Mouse (Mus musculus): ENCODE measurements around the gene Zfp652. TPM values are rescaled to one million over a fixed set of nuclear protein-coding genes. Genes with fewer than 3 reads are reported as not detected.
"Not testable (repeated sequence)": the region's sequence is repeated elsewhere in the genome, so short reads cannot be mapped to it uniquely, and the experiment has no call there.

Zfp652 gene
- polyA plus RNA-seq, 1 experiment from 2014 or later = 28.2 TPM

DNA sequence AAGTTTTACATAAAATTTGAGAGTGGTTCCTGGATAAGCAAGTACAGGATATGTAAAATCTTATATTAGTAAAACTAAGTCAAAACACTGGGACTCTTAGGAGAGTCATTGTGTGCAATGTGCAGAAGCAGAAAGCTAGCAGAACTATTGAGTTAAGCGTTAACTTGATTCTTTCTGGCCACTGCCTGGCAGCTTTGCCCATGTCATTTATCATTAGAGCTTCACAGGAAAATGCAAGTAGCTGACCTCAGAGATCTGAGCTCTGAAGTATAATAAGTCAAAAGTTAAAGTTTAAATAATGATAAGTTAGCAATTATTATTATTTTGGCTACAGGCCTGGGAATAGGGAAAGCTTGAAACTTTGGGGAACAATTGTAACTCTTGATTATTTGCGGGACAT lies 167.4 kb downstream of the Zfp652 start:
- 81% methylated on average over 2 of the region's 2 CpGs for WGBS
- H3K9me3 ChIP-seq; H3K4me3 ChIP-seq; H3K4me2 ChIP-seq (replicated peaks); H3K36me3 ChIP-seq; ATAC-seq (ENCODE audit: low FRiP score, low read depth); H3K9ac ChIP-seq (replicated peaks); H3K27ac ChIP-seq (replicated peaks); H3K27me3 ChIP-seq; H3K4me1 ChIP-seq: not testable (repeated sequence)

Other genes with a start within 250 kb of the Zfp652 start
- gene Nxph3, start 198.1 kb upstream of the Zfp652 start, polyA plus RNA-seq (2016; fragmentation: Nextera tagmentation; extraction: Ambion mirVana) = 0.68 and 0.77 TPM in 2 replicates
- 21.7 and 24.0 TPM in 2 replicates for gene Ngfr, start 124.9 kb upstream of the Zfp652 start, polyA plus RNA-seq (2016; fragmentation: Nextera tagmentation; extraction: Ambion mirVana)
- 175 and 176 TPM in 2 replicates for gene Phb, start 45.7 kb upstream of the Zfp652 start, polyA plus RNA-seq (2016; fragmentation: Nextera tagmentation; extraction: Ambion mirVana)
- gene B130006D01Rik, start 10.9 kb downstream of the Zfp652 start, polyA plus RNA-seq (2016; fragmentation: Nextera tagmentation; extraction: Ambion mirVana) = 1.2 and 1.6 TPM in 2 replicates
- gene Phospho1, start 111.8 kb downstream of the Zfp652 start, polyA plus RNA-seq (2016; fragmentation: Nextera tagmentation; extraction: Ambion mirVana) = not detected in 2 replicates
- gene Gngt2, start 124.5 kb downstream of the Zfp652 start, polyA plus RNA-seq (2016; fragmentation: Nextera tagmentation; extraction: Ambion mirVana) = 2.6 and 4.1 TPM in 2 replicates
- gene Abi3, start 129.8 kb downstream of the Zfp652 start, polyA plus RNA-seq (2016; fragmentation: Nextera tagmentation; extraction: Ambion mirVana) = 1.8 TPM in 2 replicates
- not detected in 2 replicates for gene B4galnt2, start 202.2 kb downstream of the Zfp652 start, polyA plus RNA-seq (2016; fragmentation: Nextera tagmentation; extraction: Ambion mirVana)